Mouse (Mus musculus): ENCODE results near the gene Mccc2.

The Mccc2 gene

DNA sequence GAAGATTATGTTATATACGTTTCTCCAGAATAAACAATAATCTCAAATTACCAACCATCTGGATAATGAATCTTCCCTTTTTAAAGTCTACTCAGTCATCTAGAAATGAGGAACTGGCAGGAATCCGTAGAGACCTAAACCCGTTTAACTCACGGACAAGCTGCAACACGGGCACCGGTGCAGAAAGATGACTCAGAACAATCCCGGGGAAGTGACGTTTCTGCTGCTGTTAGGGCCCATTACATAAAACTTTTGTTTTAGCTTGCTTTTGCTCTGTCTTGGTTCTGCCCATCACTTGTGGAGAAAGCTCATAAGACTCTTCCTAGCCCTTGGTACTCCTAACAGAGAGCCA lies 76.1 kb downstream of the Mccc2 start:
- DNase-seq (ENCODE audit: low spot score in 2 of 2): no peak

GRCm38 (mm10) chr13:99938606-99939319 lies 76.7 kb downstream of the Mccc2 start:
- DNase-seq (ENCODE audit: low spot score in 2 of 2): no peak

GRCm38 (mm10) chr13:99937741-99938140 lies 77.7 kb downstream of the Mccc2 start:
- DNase-seq (ENCODE audit: low spot score in 2 of 2): no peak

- no peak for DNase-seq (ENCODE audit: low spot score in 2 of 2)
These were observed 83.0 kb downstream of the Mccc2 start for GRCm38 (mm10) chr13:99932406-99932805.

DNA sequence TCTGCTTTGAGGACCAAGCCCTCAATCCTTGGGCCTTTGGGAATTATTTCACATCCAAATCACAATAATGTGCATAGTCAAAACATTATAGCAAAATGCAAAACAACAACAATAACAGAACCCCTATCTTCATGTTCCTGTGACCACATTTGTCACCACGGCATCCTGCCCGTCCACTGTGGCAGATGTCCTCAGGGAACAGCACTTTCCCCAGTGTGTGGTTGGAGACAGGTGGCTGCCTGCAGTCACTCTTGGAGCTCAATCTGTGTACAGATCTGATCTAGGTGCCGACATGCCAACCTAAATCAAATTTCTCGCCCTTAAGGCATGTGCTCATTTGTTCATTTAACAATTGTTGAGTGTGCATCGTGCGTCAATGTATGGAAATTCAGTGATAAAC lies 83.9 kb downstream of the Mccc2 start:
- DNase-seq (ENCODE audit: low spot score in 2 of 2): no peak

GRCm38 (mm10) chr13:99926249-99926648 lies 89.2 kb downstream of the Mccc2 start:
- no peak for DNase-seq (ENCODE audit: low spot score in 2 of 2)

- no peak for DNase-seq (ENCODE audit: low spot score in 2 of 2)
These were observed 99.8 kb downstream of the Mccc2 start for GRCm38 (mm10) chr13:99915632-99916031.

- DNase-seq (ENCODE audit: low spot score in 2 of 2): no peak
These were observed 114.5 kb downstream of the Mccc2 start, which contains the start of gene Cartpt for GRCm38 (mm10) chr13:99900965-99901364. Gene Cartpt, minus strand, starts transcription at chr13:99901091.

DNA sequence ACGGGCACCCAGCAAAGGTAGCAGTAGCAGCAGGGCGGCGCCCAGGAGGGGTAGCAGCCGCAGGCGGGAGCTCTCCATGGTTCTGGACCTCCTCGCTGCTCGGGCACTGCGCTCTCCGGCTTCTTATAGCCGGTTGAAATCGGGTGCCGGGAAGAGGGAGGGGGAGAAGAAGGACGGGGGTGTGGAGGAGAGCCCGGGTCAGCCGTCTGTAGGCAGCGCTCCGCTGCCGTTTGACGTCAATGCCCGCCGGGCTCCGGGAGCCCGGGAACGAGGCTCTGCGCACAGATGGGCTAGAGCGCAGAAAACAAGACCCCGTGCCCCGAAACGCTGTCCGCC lies 114.9 kb downstream of the Mccc2 start:
- no peak for DNase-seq (ENCODE audit: low spot score in 2 of 2)

GRCm38 (mm10) chr13:99899670-99900556 lies 115.5 kb downstream of the Mccc2 start:
- no peak for DNase-seq (ENCODE audit: low spot score in 2 of 2)

GRCm38 (mm10) chr13:99898816-99899215 lies 116.6 kb downstream of the Mccc2 start:
- no peak for DNase-seq (ENCODE audit: low spot score in 2 of 2)

All from heart, adult 9 months (tissue).